Mouse (Mus musculus) lung, embryonic 15.5 days (tissue): Measurements from ENCODE around the gene Gosr1. TPM values are rescaled to one million over a fixed set of nuclear protein-coding genes. Genes with fewer than 3 reads are reported as not detected.
"Not testable (repeated sequence)": the region's sequence is repeated elsewhere in the genome, so short reads cannot be mapped to it uniquely, and the experiment has no call there.

ENCODE experiments used
- ATAC-seq: fragments of 200-750 bp; cut with Nextera tagmentation; 2 replicates; pipeline ENCODE4 v1.8.0; 2017; ENCODE audit warnings: moderate number of reproducible peaks, borderline replicate concordance; ENCODE audit not compliant: low FRiP score, low TSS enrichment; ENCODE audit errors: extremely low read depth
- H3K27ac ChIP-seq: fragments of 300-500 bp; sonication (generic); 2 replicates; pipeline ENCODE4 v1.5.1; 2015; ENCODE audit warnings: moderate library complexity, mild to moderate bottlenecking, inconsistent platforms
- H3K27me3 ChIP-seq: fragments of 300-500 bp; sonication (generic); 2 replicates; pipeline ENCODE4 v1.6.1; 2015; ENCODE audit warnings: inconsistent platforms
- H3K36me3 ChIP-seq: fragments of 300-500 bp; sonication (generic); 2 replicates; pipeline ENCODE4 v1.6.1; 2015; ENCODE audit warnings: inconsistent platforms
- H3K4me1 ChIP-seq: fragments of 300-500 bp; sonication (generic); 2 replicates; pipeline ENCODE4 v1.6.1; 2015; ENCODE audit warnings: inconsistent platforms
- H3K4me2 ChIP-seq: fragments of 300-500 bp; sonication (generic); 2 replicates; pipeline ENCODE4 v1.6.1; 2015; ENCODE audit warnings: inconsistent platforms, mild to moderate bottlenecking, moderate library complexity
- H3K4me3 ChIP-seq: fragments of 300-500 bp; sonication (generic); 2 replicates; pipeline ENCODE4 v1.5.1; 2015; ENCODE audit warnings: mild to moderate bottlenecking, inconsistent platforms
- H3K9ac ChIP-seq: fragments of 300-500 bp; sonication (generic); 2 replicates; pipeline ENCODE4 v1.6.1; 2015; ENCODE audit warnings: inconsistent platforms
- H3K9me3 ChIP-seq: fragments of 300-500 bp; sonication (generic); 2 replicates; pipeline ENCODE4 v1.6.1; 2016; ENCODE audit warnings: inconsistent platforms
- WGBS: fragments of 180-500 bp; shearing (Covaris S2); methylation state at CpG from one replicate; pipeline ENCODE4 v1.1.7; 2015; 5-methylcytosine and 5-hydroxymethylcytosine counted together
- polyA plus RNA-seq: library from polyadenylated mRNA; unstranded; fragments of >200 nt; fragmentation: Nextera tagmentation; extraction: Ambion mirVana; gene quantifications from 2 replicates; pipeline ENCODE4 v1.2.1, GENCODE M21; 2015

Gene Gosr1
- polyA plus RNA-seq, 1 experiment from 2014 or later, result 26.6 TPM

DNA sequence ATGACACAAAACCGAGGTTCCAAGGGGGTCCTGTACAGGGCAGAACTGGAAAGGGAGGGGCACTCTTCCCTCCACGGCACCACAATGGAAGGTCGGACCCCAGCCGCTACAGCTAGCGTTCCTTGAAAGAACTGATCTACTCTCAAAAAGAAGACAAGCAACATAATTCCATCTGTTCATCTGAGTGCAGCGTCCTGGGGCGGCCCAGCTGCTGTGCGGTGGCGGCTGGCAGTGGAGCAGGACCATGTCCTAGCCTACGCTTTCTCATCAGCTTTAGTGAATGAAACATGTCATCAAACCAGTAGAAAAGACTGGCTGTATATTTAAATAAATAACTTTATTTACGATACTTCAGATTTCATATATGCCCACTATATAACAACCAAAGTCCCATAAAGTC is 35.3 kb downstream of the Gosr1 start:
- no peak for ATAC-seq
- Histone ChIP-seq H3K4me3 (no peak overlapping the region), H3K27me3 (no peaks in the 10 kb centered on the region), H3K4me1 (no peaks in the 10 kb centered on the region), H3K9me3 (no peaks in the 10 kb centered on the region), H3K9ac (no peak overlapping the region), H3K4me2 (no peak overlapping the region), H3K27ac (no peak overlapping the region), H3K36me3 (peaks cover 46% of the 10 kb centered on the region)
- 92% methylated on average over 11 of the region's 11 CpGs for WGBS

DNA sequence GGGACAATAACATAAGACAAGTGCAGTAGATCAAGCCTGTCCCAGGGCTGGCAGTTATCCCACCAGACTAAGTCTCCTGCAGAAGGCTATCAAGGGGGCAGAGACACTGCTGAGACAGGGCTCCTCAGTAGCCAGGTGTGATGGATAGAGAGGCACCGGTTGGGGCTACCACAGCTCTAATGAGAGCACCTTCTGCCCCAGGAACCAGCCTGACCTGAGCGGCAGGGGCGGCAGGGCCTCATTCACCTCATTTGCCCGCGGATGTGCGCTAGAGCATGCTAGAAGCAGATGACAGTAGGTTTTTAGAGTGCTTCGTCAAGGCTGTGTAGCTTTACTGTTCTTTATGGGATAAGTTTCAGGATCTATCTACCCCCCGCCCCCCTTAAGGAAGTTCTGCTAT is 39.5 kb downstream of the Gosr1 start:
- H3K9me3 ChIP-seq, result no peaks in the 10 kb centered on the region
- H3K9ac ChIP-seq, result no peak overlapping the region
- no peak overlapping the region for H3K27ac ChIP-seq
- H3K4me1 ChIP-seq, result no peaks in the 10 kb centered on the region
- 75% methylated on average over 8 of the region's 8 CpGs for WGBS
- peaks cover 14% of the 10 kb centered on the region for H3K36me3 ChIP-seq
- H3K4me2 ChIP-seq, result no peak overlapping the region
- ATAC-seq, result no peak
- no peaks in the 10 kb centered on the region for H3K27me3 ChIP-seq
- no peak overlapping the region for H3K4me3 ChIP-seq

DNA sequence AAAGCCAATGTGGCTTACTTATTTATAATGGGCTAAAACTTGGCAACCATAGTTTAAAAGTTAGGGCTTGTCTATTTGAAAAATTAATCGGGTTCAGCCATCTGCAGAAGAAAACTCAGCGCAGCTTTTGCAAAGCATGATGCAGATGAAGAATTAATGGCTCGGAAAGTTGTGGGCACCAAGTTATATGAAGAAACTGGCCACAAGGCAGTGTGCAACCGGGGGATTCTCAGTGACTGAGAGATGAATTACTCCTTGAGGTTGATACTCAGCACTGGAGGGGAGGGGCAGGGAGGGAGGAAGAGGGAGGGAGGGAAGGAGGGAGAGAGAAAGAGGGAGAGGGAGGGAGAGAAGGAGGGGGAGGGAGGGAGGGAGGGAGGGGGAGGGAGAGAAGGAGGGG is 46.4 kb downstream of the Gosr1 start:
- H3K27ac ChIP-seq, result no peak overlapping the region
- no peaks in the 10 kb centered on the region for H3K4me1 ChIP-seq
- 55% methylated on average over 4 of the region's 4 CpGs for whole genome bisulfite sequencing
- no peaks in the 10 kb centered on the region for H3K27me3 ChIP-seq
- H3K4me3 ChIP-seq, result no peak overlapping the region
- no peak overlapping the region for H3K9ac ChIP-seq
- ATAC-seq, result no peak
- H3K36me3 ChIP-seq, result no peaks in the 10 kb centered on the region
- H3K4me2 ChIP-seq, result no peak overlapping the region
- no peaks in the 10 kb centered on the region for H3K9me3 ChIP-seq

DNA sequence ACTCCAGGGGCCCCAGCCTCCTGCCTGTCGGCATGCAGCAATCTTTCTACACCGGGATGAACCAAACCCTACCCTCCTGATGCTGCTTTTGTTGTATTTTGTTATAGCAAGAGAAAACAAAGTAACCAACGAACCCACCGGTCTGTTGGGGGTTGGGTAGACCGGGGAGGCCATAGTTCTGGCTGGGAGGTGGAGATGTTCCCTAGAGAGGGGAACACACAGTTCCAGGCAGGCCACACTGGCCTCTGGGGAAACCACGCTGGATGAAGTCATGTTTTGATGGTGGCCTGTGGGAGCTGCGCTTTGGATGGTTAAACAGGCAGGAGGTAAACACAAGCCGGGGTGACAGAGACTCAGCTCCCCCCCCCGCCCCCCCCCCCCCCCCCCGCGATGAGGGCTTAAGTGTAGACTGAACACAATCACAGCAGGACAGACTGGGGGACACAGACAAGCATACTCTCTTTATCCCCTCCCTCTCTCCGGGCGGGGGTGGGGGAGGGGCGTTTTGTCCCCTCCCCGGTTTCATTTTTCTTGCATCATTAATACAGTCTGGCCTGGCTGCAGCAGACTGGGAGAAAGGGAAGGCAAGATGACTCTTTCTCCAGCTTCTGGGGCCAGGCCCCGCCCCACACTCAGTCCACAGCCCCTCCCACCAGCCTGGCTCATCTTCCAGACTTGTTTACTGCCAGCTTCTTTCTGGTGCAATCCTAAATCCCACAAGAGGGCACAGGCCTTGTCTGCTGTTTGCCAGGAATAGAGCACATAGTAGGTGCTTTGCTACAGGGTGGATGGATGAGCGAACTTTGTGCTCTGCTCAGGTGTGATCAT is 53.5 kb downstream of the Gosr1 start:
- ATAC-seq, result peak; percentile 79
- WGBS, result 23% methylated on average over 12 of the region's 17 CpGs

DNA sequence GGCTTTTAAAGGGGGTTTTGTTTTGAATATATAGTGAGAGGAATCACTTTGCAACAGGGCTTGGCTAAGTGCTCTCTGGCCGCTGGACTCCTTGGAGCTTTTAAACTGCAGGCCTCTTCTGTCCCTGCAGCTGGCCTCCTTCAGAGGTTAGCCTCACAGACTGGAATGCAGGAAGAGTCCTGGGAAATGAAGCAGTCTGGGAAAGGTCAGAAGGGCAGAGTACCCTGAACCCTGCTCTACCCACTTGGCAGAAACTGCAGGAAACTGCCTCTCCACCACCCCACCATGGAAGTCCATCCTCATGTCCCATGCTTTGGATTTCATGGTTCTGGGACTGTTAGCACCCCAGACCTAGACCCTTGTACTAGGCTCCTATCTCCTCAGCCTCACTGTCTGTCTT is 54.5 kb downstream of the Gosr1 start:
- no peak overlapping the region for H3K4me3 ChIP-seq
- H3K4me1 ChIP-seq, result 0 out of 2 replicates have a peak, but pooled peaks cover 5% of the 10 kb centered on the region
- no peaks in the 10 kb centered on the region for H3K9me3 ChIP-seq
- no peaks in the 10 kb centered on the region for H3K36me3 ChIP-seq
- ATAC-seq, result no peak
- no peak overlapping the region; the same call in 1 of the 2 replicates for H3K27ac ChIP-seq
- H3K27me3 ChIP-seq, result no peaks in the 10 kb centered on the region
- WGBS, result 30% methylated on average over 1 of the region's 1 CpGs
- no peak overlapping the region for H3K4me2 ChIP-seq
- H3K9ac ChIP-seq, result no peak overlapping the region

More for the DNA sequence above, 53.5 kb downstream of the Gosr1 start:
- Histone ChIP-seq H3K9me3 (no peaks in the 10 kb centered on the region), H3K4me2 (peak overlapping the region; percentile 29; the same call in 1 of the 2 replicates), H3K4me1 (0 out of 2 replicates have a peak, but pooled peaks cover 5% of the 10 kb centered on the region), H3K27ac (peak overlapping the region; percentile 67), H3K9ac (no peak overlapping the region), H3K4me3 (no peak overlapping the region), H3K36me3 (no peaks in the 10 kb centered on the region), H3K27me3 (no peaks in the 10 kb centered on the region)

DNA sequence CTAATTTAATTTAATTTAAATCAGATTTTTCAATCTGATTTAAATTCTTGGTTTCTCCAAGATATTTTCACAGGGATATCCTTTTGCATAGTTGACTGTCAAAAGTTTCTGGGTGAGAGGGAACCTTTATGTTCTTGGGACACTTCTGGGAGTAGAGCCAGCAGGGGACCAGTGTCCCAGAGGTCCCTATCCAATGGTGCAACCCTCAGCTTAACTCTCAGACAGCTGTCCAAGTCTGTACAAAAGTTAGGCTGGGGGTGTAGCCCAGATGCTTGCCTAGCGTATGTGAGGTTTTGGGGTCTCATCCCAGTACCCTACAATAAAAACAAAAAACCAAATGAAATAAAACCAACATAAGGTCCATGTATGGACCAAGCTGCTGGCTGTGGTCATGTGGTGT is 55.3 kb downstream of the Gosr1 start:
- WGBS, result 54% methylated on average over 1 of the region's 1 CpGs

DNA sequence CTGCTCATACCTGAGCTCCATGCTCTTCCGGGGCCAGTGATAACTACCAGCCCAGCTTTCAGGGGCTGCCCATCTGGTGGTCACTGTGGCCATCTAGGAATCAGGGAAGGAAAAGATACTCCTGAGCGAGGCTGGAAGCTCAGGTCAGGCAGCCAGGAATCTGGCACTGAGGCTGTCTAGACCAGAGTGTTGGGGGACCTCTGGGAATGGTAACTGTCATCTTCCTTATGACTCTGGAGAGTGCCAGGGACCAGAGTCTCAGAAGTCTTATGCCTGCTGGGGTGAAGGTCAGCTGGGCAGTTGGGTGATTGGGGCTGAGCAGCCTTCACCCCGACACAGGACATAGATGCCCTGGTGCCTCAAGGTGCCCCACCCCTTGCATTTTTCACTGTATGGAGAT is 55.7 kb downstream of the Gosr1 start:
- no peak for ATAC-seq

More for the DNA sequence above, 55.3 kb downstream of the Gosr1 start:
- Histone ChIP-seq H3K4me1 (0 out of 2 replicates have a peak, but pooled peaks cover 5% of the 10 kb centered on the region), H3K27me3 (no peaks in the 10 kb centered on the region), H3K36me3 (no peaks in the 10 kb centered on the region), H3K4me2 (no peak overlapping the region), H3K9ac (no peak overlapping the region), H3K4me3 (no peak overlapping the region), H3K9me3 (no peaks in the 10 kb centered on the region), H3K27ac (no peak overlapping the region)
- ATAC-seq, result no peak

DNA sequence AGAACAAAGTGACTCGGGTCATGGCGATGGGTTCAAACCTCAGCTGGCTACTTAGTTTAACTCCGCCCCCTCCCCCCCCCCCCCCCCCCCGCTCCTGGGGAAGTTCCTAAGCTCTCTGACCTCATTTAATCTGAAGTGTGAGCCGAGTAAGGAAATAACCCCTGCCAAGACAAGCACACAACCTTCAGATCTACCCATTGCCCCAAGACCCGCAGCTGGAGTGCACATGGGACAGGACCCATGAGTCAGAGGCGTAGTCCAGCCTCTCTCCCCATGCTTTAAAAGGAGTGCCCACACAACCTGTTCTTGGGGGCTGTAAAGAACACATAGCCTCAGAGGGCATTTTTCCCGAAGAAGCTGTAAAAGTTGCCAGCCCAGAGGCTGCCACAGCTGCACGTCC is 63.8 kb downstream of the Gosr1 start:
- Histone ChIP-seq H3K4me3 (no peak overlapping the region), H3K36me3 (no peaks in the 10 kb centered on the region), H3K27ac (no peak overlapping the region), H3K27me3 (no peaks in the 10 kb centered on the region), H3K9me3 (no peaks in the 10 kb centered on the region), H3K4me1 (no peaks in the 10 kb centered on the region), H3K4me2 (peak overlapping the region; percentile 39; the same call in 1 of the 2 replicates), H3K9ac (no peak overlapping the region)
- no peak for ATAC-seq
- WGBS, result 63% methylated on average over 5 of the region's 9 CpGs

More for the DNA sequence above, 55.7 kb downstream of the Gosr1 start:
- Histone ChIP-seq H3K4me2 (no peak overlapping the region), H3K9me3 (no peaks in the 10 kb centered on the region), H3K36me3 (no peaks in the 10 kb centered on the region), H3K4me1 (0 out of 2 replicates have a peak, but pooled peaks cover 5% of the 10 kb centered on the region), H3K9ac (no peak overlapping the region), H3K4me3 (no peak overlapping the region), H3K27me3 (no peaks in the 10 kb centered on the region), H3K27ac (no peak overlapping the region)
- WGBS, result 84% methylated on average over 3 of the region's 3 CpGs

DNA sequence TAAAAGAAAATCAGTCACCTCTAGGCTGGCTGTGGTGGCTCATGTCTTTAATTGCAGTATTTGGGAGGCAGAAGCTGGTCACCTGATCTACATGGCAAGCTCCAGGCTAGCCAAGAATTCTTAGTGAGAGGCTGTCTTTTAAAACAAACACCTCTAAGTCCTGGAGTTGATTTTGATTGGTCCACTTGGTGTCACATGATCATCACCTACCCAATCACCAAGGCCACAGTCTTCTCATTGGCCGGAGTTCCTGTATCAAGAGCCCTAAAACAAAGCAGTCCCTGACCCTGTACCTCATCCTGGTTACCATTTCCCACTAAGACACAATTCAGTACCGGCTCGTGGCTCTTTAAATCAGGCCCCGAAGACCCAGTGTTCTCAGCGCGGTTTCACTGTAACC is 67.6 kb downstream of the Gosr1 start:
- Histone ChIP-seq H3K27me3 (no peaks in the 10 kb centered on the region), H3K36me3 (no peaks in the 10 kb centered on the region), H3K4me2 (no peak overlapping the region), H3K27ac (no peak overlapping the region), H3K9me3 (no peaks in the 10 kb centered on the region), H3K4me3 (no peak overlapping the region), H3K9ac (no peak overlapping the region), H3K4me1 (no peaks in the 10 kb centered on the region)
- no peak for ATAC-seq
- 68% methylated on average over 6 of the region's 6 CpGs for WGBS

DNA sequence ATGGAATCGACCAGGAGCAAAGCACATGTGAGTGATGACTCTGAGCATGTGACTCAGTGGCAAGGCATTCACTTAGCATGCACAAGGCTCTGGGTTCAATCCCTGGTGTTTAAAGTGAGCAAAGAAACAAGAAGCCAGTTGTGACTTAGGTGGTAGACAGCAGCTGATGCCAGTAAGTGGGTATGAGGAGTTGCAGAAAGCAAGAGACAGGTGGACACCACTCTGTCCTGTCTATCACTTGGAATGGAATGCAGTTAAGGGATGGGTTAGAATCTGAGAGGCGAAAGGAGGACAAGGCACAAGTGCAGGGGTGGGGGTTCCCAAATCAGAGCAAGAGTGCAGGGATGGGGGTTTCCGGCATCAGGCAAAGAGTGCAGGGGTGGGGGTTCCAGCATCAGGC is 71.3 kb downstream of the Gosr1 start:
- H3K4me3 ChIP-seq, result no peak overlapping the region
- H3K27ac ChIP-seq, result no peak overlapping the region
- no peaks in the 10 kb centered on the region for H3K4me1 ChIP-seq
- no peak overlapping the region for H3K9ac ChIP-seq
- no peaks in the 10 kb centered on the region for H3K9me3 ChIP-seq
- H3K36me3 ChIP-seq, result no peaks in the 10 kb centered on the region
- WGBS, result 60% methylated on average over 3 of the region's 3 CpGs
- H3K4me2 ChIP-seq, result no peak overlapping the region
- no peaks in the 10 kb centered on the region for H3K27me3 ChIP-seq
- no peak for ATAC-seq

DNA sequence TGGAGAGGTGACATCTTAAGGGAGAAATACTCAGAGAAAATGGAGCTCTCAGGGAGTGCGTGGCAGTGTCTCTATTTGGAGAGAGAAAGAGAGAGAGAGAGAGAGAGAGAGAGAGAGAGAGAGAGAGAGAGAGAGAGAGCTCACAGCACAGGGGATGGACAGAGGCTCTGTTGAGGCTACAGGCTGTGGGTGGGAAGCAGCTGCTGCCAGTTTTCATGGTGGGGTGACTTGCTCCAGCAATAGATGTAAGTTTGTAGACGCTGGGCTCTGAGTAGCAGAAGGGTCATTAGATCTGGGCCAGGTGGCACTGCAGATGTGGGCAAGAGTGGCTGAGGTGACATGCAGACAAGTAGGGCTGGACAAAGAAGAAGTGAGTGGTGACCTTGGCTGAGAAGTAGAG is 77.8 kb downstream of the Gosr1 start:
- H3K36me3 ChIP-seq, result no peaks in the 10 kb centered on the region
- H3K4me3 ChIP-seq, result no peak overlapping the region
- H3K4me2 ChIP-seq, result no peak overlapping the region
- no peaks in the 10 kb centered on the region for H3K9me3 ChIP-seq
- WGBS, result 55% methylated on average over 2 of the region's 2 CpGs
- ATAC-seq, result no peak
- no peak overlapping the region for H3K27ac ChIP-seq
- no peaks in the 10 kb centered on the region for H3K27me3 ChIP-seq
- no peak overlapping the region for H3K9ac ChIP-seq
- H3K4me1 ChIP-seq, result no peaks in the 10 kb centered on the region

DNA sequence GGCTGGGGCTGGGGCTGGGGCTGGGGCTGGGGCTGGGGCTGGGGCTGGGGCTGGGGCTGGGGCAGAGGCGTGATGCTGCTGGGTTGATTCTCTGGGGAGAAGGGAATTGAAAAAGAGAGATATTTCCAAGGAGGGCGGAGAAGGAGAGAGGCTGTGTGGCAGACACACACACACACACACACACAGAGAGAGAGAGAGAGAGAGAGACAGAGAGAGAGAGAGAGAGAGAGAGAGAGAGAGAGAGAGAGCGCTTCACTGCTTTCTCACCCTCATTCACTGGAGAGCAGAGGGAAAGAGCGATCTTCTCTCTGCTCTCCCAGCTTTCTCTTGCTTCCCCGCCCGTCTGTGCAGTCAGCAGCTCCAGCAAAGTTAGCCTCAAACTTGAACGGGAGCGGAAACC is 83.9 kb downstream of the Gosr1 start, which contains the start of gene Trarg1:
Trarg1 (plus strand) TSS at position 301 of the 400 bp plus-strand sequence.
- H3K9me3 ChIP-seq, H3K27ac ChIP-seq, H3K4me2 ChIP-seq, H3K4me1 ChIP-seq, H3K4me3 ChIP-seq, H3K9ac ChIP-seq, H3K36me3 ChIP-seq, ATAC-seq: not testable (repeated sequence)
- H3K27me3 ChIP-seq, result peaks cover 18% of the 10 kb centered on the region
- 36% methylated on average over 7 of the region's 8 CpGs for WGBS
